Mouse (Mus musculus) large intestine, adult 2 months (tissue): ENCODE measurements around the gene Hhatl. TPM values are rescaled to one million over a fixed set of nuclear protein-coding genes. Genes with fewer than 3 reads are reported as not detected.

Experiments used
- DNase-seq: peaks from one replicate; pipeline ENCODE4 v3.0.0-alpha.2; 2012; ENCODE audit warnings: low read depth, low spot score
- WGBS: fragments of 180-500 bp; shearing (Covaris S2); methylation state at CpG from one replicate; pipeline ENCODE4 v1.1.7; 2018; 5-methylcytosine and 5-hydroxymethylcytosine counted together
- polyA plus RNA-seq: library from polyadenylated mRNA; depleted of rRNA; stranded (reverse); fragments of >200 nt; gene quantifications from 2 replicates; pipeline ENCODE4 v1.2.3, GENCODE M21; 2012; rRNA removed

The Hhatl gene
- polyA plus RNA-seq, 1 experiment: 4.9 TPM

DNA sequence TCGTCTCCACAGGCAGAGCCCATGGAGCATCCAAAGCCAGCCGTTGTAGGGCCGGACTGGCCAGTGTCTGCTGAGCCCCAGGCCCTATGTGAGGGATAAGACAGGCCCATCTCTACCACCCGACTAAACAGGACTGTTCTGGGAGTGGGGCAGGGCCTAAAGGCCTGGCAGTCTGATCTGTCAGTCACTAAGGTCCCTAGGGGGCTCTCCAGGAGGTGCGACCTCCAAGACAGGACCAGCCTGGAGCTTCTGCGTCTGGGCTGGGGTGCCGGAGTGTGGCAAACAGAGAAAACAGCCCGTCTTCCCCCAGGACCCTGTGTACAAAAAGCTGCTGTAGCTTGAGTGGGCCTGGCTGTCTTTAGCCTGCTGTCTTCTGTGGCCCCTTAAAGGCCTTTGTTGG, 30.5 kb downstream of the Hhatl start:
- 79% methylated on average over 8 of the region's 8 CpGs for whole genome bisulfite sequencing
- DNase-seq: no peak

DNA sequence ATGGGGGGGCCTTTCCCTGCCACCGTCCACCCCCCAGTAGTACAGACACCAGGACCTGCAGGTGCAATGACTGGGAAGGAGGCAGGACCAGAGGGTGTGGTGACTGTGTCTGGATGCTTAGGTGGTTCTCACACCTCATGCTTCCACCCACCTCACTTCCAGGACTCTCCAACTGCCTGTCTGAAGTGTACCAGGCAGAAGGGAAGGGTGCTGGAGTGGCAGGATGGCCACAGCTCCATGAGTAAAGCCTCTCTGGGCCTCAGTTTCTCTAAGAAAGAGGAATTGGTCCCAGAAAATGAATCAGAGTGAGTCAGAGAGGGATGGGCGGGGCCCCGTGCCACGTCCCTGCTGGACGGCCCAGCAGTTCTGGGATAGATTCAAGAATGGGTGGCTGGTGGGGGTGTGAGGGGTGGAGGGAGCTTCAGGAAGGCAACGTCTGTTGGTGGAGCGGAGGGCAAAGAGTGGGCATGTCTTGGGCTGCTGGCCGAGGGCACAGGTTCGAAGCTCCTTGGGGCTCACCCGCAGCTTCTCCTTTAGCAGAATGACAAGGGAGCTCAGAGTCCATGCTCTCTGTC, 31.1 kb downstream of the Hhatl start:
- DNase-seq: no peak
- 48% methylated on average over 10 of the region's 10 CpGs for WGBS

DNA sequence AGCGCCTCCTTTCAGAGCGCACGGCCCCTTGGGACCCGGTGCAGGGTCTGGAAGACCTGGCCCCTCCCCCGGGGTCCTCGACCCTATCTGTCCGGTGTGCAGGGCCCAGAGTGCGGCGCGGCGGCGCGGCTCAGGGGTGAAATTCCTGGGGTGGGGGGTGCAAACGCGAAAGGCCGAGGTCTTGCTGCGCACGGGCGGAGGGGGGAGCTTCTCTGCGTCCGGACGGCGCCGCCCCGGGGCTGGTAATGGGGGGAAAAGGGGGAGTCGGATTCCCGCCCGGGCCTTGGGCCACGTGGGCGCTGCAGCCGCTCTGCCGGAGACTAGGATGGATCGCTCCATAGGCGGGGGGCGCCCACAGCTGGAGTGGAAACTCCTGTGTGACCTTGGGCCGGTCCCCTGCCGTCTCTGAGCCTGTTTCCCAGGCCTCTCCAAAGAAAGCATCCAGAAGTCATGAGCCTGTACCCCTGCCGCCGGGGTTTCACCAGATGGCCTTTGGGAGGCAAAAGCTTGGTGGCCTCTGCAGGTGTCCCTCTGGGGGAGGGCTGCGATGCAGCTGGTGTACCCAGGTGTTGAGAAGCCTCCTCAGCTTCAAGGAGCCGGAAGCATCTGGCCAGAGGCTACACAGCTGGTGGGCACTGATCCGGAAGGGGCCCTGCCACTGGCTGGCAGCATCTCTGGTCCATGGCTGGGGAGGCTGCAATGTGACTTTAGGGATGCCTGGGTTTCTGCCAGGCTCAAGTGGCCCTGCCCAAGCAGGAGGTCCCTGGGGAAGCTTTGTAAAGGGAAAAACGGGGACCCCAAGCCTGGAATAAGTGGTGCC, 31.8 kb downstream of the Hhatl start:
- WGBS: 3% methylated on average over 42 of the region's 43 CpGs
- DNase-seq: no peak

DNA sequence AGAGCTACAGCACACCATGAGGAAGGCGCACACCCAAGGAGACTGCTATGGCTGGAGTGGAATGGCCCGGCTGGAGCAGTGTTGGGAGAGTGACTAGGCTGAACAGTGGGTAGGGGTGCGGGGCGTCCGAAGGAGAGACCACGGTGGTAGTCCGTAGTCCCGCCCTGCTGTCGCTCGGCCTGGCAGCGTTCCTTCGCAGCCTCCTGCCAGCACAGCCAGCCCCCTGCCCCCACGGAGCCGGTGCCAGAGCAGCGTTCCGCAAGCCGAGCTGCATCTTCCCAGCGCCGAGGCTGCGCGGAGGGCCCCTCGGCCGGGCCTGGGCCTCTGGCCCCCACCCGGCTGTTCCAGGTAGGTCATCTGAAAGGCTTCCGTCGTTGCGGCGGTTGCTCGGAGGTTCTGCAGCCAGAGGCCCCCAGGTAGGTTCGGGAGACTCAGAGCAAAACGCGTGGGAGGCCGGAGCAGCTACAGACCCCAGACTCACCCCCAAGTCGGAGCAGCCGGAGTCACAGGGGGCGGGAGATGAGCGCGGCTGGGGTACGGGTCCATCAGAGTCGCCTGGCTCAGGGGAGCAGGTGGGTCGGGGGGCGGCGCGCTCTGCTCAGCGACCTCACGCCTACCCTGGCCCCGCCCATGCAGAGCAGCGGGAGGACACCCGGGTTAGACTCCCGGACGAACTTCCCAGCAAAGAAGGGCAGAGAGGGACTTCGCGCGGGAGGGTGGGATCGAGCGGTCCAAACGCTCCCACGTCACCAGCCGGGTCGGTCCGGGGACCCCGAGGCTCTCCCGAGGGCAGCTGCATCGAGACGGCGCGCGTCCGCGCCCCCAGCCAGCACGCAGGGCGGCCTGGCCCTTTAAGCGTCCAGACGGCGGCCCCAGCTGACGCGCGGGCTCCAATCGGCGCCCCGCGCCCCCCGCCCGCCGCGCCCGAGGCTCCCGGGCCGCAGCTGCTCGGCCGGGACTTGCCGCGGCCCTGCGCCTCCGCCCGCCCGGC, 32.9 kb downstream of the Hhatl start, which contains the start of gene Zfp651:
Gene Zfp651 (plus strand): TSS at position 240 of the 991 bp plus-strand sequence.
- 2% methylated on average over 97 of the region's 97 CpGs for WGBS
- no peak for DNase-seq

DNA sequence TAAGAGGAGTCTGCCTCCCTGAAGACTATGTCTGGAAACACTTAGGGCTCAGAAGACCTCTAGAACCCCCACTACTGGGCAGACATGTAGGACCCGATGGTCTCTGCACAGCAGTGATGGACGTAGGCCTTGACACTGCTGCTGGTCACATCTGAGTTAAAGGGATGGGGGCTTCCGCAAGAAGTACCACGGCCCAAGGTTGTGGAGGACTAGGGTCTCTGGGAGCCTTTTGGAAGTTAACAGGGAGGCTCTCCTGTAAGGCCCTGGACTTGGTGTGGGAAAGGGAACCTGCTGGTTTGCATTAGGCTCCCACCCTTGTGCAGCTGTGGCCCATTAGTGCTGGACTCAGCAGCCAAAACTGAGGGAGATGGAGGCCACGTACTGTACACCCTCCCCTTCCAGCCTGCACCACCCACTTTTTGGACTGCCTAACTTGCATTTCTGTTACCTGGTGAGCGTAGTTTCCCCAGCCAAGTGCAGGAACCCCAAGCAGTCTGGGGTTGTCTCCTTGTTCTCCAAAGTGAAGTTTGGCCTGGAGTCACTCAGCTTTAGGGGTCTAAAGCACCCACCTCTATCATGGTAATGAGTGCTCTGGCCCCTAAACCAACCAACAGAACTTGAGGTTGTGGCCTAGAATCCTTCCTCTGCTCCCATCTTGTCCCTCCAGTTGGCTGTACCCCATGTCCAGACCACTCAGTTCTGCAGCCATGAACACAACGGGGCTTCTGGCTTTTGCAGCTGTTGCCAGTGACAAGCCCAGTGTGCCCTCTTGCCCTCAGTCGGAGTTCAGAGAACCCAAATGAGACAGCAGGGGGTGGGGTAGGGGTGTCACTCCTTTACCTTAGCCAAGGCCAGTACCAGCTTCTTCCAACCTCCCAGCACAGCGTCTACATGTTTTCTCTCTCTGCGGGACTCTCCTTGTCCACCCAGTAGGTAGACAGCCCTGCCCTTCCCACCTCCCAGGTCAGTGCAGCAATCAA, 34.2 kb downstream of the Hhatl start:
- WGBS: 52% methylated on average over 10 of the region's 10 CpGs
- DNase-seq: no peak

DNA sequence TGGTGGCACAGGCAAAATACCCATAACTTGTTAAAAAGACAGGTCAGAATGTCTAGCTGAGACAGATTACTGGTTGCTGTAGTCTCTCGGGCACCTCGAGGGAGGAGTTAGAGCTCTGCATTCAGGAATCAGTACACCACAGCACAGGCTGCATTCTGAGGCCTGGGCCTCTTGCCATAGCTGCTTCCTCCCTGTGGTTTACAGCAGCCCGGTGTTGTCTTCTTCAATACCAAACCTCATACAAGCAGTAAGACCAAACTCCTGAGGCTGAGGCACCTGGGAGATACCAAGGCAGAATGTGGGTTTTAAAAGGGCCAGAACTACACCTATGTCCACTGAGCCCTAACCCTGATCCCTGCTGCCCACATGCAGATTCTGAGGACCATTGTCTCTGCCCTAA, 34.9 kb downstream of the Hhatl start:
- no peak for DNase-seq

DNA sequence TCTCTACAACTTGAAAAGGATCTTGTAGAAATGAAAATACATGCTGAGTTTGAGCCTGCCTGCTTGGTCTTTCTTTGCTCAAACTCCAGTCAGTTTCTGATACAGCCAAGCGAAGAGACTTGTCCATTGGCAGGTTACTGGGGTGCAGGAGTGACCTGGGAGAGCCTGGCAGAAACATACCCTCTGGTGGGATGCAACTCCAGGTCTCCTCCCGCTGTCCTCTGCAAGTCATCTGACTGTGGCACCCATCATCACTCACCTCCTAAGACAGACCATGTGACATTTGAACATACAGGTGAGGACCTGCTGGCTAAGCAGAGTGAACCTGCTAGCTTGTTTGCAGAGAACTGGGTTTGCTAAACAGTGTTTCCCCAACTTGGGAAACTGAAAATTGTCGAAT, 35.5 kb downstream of the Hhatl start:
- no peak for DNase-seq
- 81% methylated on average over 3 of the region's 3 CpGs for WGBS

More for the DNA sequence above, 34.9 kb downstream of the Hhatl start:
- 52% methylated on average over 3 of the region's 3 CpGs for WGBS

DNA sequence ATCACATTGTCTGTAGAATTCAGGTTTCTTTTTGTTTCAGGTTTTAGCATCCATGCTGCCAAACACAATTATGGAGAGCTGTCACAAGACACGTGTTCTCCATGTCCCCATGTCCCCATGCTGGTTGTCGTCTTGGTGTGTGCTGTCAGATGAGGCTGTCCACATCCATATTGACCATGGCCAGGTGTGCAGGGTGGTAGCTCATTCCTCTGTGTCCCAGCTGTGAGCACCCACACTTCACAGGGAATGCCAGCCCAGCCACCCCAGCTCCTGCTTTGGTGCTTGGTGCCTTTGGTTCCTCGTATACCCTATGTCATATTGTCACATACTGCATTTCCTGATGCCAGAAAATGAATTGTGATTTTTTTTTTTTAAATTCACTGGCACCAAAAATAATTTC, 37.7 kb downstream of the Hhatl start:
- DNase-seq: no peak
- 86% methylated on average over 3 of the region's 3 CpGs for WGBS

DNA sequence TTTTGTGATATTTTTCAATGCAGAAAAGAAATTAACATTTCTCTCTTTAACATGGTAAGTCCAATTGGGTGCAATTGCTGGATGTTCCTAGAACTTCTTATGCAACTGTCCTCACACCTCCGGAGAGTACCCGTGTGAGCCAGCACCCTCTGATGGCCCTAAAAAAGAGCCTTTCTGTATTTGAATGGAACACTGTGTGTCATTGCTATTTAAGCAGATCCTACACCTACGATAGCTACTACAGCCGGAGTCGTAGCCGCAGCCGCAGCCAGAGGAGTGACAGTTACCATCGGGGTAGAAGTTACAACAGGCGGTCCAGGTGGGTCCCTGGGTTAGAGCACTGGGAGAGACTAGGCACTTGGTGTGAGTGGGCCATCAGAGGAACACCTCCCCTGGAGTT, 39.5 kb downstream of the Hhatl start:
- 91% methylated on average over 9 of the region's 9 CpGs for WGBS
- no peak for DNase-seq

DNA sequence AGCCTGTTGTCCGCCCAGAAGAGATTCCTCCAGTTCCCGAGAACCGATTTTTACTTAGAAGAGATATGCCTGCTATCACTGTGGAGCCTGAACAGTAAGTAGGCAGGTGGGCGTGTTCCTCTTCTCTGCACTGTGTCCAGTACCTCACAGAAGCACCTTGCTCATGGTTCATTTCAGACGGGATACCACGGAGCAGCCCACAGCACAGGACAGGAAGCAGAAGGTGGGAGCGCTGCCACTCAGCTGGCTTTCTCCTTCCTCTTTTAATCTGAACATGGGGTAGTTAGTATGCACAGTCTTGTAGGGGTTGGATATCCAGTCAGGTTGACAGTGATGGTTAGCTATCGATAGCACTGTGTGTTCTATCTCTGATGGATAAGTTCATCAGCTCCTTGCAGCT, 48.3 kb downstream of the Hhatl start:
- no peak for DNase-seq
- WGBS: 87% methylated on average over 8 of the region's 8 CpGs

DNA sequence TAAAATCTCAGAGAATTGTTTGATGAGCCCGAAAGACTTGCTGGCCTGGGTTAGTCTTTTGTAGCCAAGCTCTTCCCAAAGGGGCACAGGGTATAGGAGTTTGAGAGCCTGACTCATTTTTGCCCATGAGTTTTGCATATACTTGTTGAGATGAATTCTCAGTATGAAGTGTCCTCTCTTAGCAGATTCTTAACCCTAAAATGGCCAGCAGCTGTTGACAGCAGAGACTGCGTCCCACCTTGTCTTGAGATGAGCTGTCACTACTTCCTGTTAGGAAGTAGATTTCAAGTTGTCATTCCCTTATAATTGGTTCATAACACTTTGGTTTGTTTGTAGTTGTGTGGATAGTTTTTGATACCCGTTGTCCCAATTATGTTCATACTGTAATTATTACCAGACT, 51.1 kb downstream of the Hhatl start:
- 93% methylated on average over 3 of the region's 3 CpGs for WGBS
- DNase-seq: no peak

DNA sequence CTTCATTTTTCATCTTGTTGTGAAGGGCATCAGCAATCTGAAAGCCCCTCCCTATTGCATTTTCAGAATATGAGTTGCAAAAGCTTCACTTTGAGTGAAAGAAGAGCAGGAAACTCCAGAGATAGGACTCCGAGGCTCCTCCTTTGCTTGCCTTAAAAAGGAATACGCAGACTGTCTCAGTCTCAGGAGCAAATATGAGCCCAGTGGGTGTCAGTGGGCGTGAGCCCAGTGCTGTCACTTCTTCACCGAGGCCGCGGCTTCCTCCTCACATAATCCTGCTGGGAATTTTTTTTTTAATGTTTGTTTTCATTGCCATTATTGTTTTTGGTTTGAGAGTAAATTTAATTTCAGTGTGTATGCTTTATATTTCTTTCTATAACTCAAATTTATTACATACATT, 51.8 kb downstream of the Hhatl start:
- WGBS: 82% methylated on average over 6 of the region's 6 CpGs
- DNase-seq: no peak

Other genes starting within 250 kb of the Hhatl start
- gene Lyzl4, start 150.4 kb downstream of the Hhatl start, polyA plus RNA-seq: 0.09 TPM in 1 of 2 replicates, not detected in the other
- gene Vipr1, start 149.8 kb downstream of the Hhatl start, polyA plus RNA-seq: 37.9 and 95.5 TPM in 2 replicates
- 4.7 and 17.9 TPM in 2 replicates for gene Sec22c, start 87.0 kb downstream of the Hhatl start, polyA plus RNA-seq
- 25.3 and 26.0 TPM in 2 replicates for gene Ss18l2, start 82.2 kb downstream of the Hhatl start, polyA plus RNA-seq
- 24.5 and 52.2 TPM in 2 replicates for gene Nktr, start 73.3 kb downstream of the Hhatl start, polyA plus RNA-seq
- gene Zfp651, start 33.2 kb downstream of the Hhatl start, polyA plus RNA-seq: 8.1 and 9.4 TPM in 2 replicates
- gene Klhl40, start 14.9 kb downstream of the Hhatl start, polyA plus RNA-seq: 0.06 and 0.11 TPM in 2 replicates
- 0.21 and 0.30 TPM in 2 replicates for gene Ccdc13, start 47.0 kb upstream of the Hhatl start, polyA plus RNA-seq
- 18.4 and 29.0 TPM in 2 replicates for gene Higd1a, start 65.9 kb upstream of the Hhatl start, polyA plus RNA-seq
- 1.5 TPM in 2 replicates for gene Ackr2, start 105.8 kb upstream of the Hhatl start, polyA plus RNA-seq
- 0.07 and 0.09 TPM in 2 replicates for gene Cyp8b1, start 123.8 kb upstream of the Hhatl start, polyA plus RNA-seq
- gene Fam198a, start 158.5 kb upstream of the Hhatl start, polyA plus RNA-seq: 0.72 and 0.86 TPM in 2 replicates
- gene Pomgnt2, start 204.6 kb upstream of the Hhatl start, polyA plus RNA-seq: 8.2 TPM in 2 replicates